Mouse (Mus musculus): ENCODE data around the gene Ppard. TPM values are rescaled to one million over a fixed set of nuclear protein-coding genes. Genes with fewer than 3 reads are reported as not detected.

Ppard gene
- polyA plus RNA-seq, 1 experiment from 2014 or later = 2.2 TPM

GRCm38 (mm10) chr17:28261795-28262194 lies 29.3 kb downstream of the Ppard start:
- Histone ChIP-seq H3K4me2 (replicated peaks) (no peak overlapping the region), H3K27me3 (replicated peaks) (no peaks in the 10 kb centered on the region), H3K9me3 (no peaks in the 10 kb centered on the region), H3K4me1 (peaks cover 7% of the 10 kb centered on the region; the same call in 1 of the 2 replicates), H3K27ac (no peak overlapping the region), H3K4me3 (no peak overlapping the region), H3K9ac (no peak overlapping the region), H3K36me3 (no peaks in the 10 kb centered on the region)
- ATAC-seq (ENCODE audit: low FRiP score, low read depth) = no peak
- 87% methylated on average over 11 of the region's 11 CpGs for WGBS

GRCm38 (mm10) chr17:28263181-28263894 lies 30.8 kb downstream of the Ppard start:
- ATAC-seq (ENCODE audit: low FRiP score, low read depth) = no peak
- Histone ChIP-seq H3K36me3 (no peaks in the 10 kb centered on the region), H3K9ac (no peak overlapping the region), H3K4me2 (replicated peaks) (no peak overlapping the region), H3K4me3 (no peak overlapping the region), H3K27ac (no peak overlapping the region), H3K9me3 (no peaks in the 10 kb centered on the region), H3K4me1 (no peaks in the 10 kb centered on the region), H3K27me3 (replicated peaks) (no peaks in the 10 kb centered on the region)
- 68% methylated on average over 13 of the region's 13 CpGs for WGBS

- no peak overlapping the region for H3K9ac ChIP-seq
- WGBS = 85% methylated on average over 5 of the region's 5 CpGs
- no peak overlapping the region for H3K4me2 ChIP-seq (replicated peaks)
- ATAC-seq (ENCODE audit: low FRiP score, low read depth) = no peak
- H3K9me3 ChIP-seq = no peaks in the 10 kb centered on the region
- no peak overlapping the region for H3K4me3 ChIP-seq
- H3K27me3 ChIP-seq (replicated peaks) = no peaks in the 10 kb centered on the region
- no peaks in the 10 kb centered on the region for H3K36me3 ChIP-seq
- no peak overlapping the region for H3K27ac ChIP-seq
- no peaks in the 10 kb centered on the region for H3K4me1 ChIP-seq
These were observed 34.8 kb downstream of the Ppard start for GRCm38 (mm10) chr17:28267251-28267650.

GRCm38 (mm10) chr17:28270165-28270564 lies 37.7 kb downstream of the Ppard start:
- no peaks in the 10 kb centered on the region for H3K9me3 ChIP-seq
- H3K27ac ChIP-seq = no peak overlapping the region
- no peak overlapping the region for H3K4me2 ChIP-seq (replicated peaks)
- no peaks in the 10 kb centered on the region for H3K27me3 ChIP-seq (replicated peaks)
- ATAC-seq (ENCODE audit: low FRiP score, low read depth) = no peak
- H3K4me1 ChIP-seq = no peaks in the 10 kb centered on the region
- H3K36me3 ChIP-seq = no peaks in the 10 kb centered on the region
- 80% methylated on average over 13 of the region's 13 CpGs for WGBS
- no peak overlapping the region for H3K4me3 ChIP-seq
- no peak overlapping the region for H3K9ac ChIP-seq

GRCm38 (mm10) chr17:28271537-28272266 lies 39.2 kb downstream of the Ppard start:
- H3K4me2 ChIP-seq (replicated peaks) = no peak overlapping the region
- H3K4me3 ChIP-seq = no peak overlapping the region
- no peaks in the 10 kb centered on the region for H3K27me3 ChIP-seq (replicated peaks)
- no peaks in the 10 kb centered on the region for H3K9me3 ChIP-seq
- ATAC-seq (ENCODE audit: low FRiP score, low read depth) = no peak
- no peak overlapping the region for H3K9ac ChIP-seq
- 88% methylated on average over 12 of the region's 12 CpGs for WGBS
- H3K27ac ChIP-seq = no peak overlapping the region
- no peaks in the 10 kb centered on the region for H3K36me3 ChIP-seq
- no peaks in the 10 kb centered on the region for H3K4me1 ChIP-seq

- H3K4me3 ChIP-seq = no peak overlapping the region
- H3K27me3 ChIP-seq (replicated peaks) = no peaks in the 10 kb centered on the region
- no peak overlapping the region for H3K9ac ChIP-seq
- no peaks in the 10 kb centered on the region for H3K9me3 ChIP-seq
- H3K4me1 ChIP-seq = no peaks in the 10 kb centered on the region
- no peak for ATAC-seq (ENCODE audit: low FRiP score, low read depth)
- H3K4me2 ChIP-seq (replicated peaks) = no peak overlapping the region
- H3K27ac ChIP-seq = no peak overlapping the region
- no peaks in the 10 kb centered on the region for H3K36me3 ChIP-seq
- WGBS = 86% methylated on average over 9 of the region's 9 CpGs
These were observed 39.8 kb downstream of the Ppard start for GRCm38 (mm10) chr17:28272281-28272680.

GRCm38 (mm10) chr17:28272837-28273236 lies 40.3 kb downstream of the Ppard start:
- ATAC-seq (ENCODE audit: low FRiP score, low read depth) = no peak

GRCm38 (mm10) chr17:28274739-28275138 lies 42.2 kb downstream of the Ppard start:
- no peaks in the 10 kb centered on the region for H3K36me3 ChIP-seq
- H3K27ac ChIP-seq = no peak overlapping the region
- H3K27me3 ChIP-seq (replicated peaks) = no peaks in the 10 kb centered on the region
- no peak overlapping the region for H3K4me2 ChIP-seq (replicated peaks)
- ATAC-seq (ENCODE audit: low FRiP score, low read depth) = no peak
- 83% methylated on average over 3 of the region's 3 CpGs for WGBS
- H3K9me3 ChIP-seq = no peaks in the 10 kb centered on the region
- no peak overlapping the region for H3K4me3 ChIP-seq
- no peak overlapping the region for H3K9ac ChIP-seq
- peaks cover 4% of the 10 kb centered on the region for H3K4me1 ChIP-seq

More at GRCm38 (mm10) chr17:28272837-28273236, 40.3 kb downstream of the Ppard start:
- H3K36me3 ChIP-seq = no peaks in the 10 kb centered on the region
- H3K4me3 ChIP-seq = no peak overlapping the region
- WGBS = 82% methylated on average over 6 of the region's 6 CpGs
- H3K27me3 ChIP-seq (replicated peaks) = no peaks in the 10 kb centered on the region
- H3K9me3 ChIP-seq = no peaks in the 10 kb centered on the region
- H3K9ac ChIP-seq = no peak overlapping the region
- H3K4me1 ChIP-seq = no peaks in the 10 kb centered on the region
- no peak overlapping the region for H3K27ac ChIP-seq
- no peak overlapping the region for H3K4me2 ChIP-seq (replicated peaks)

GRCm38 (mm10) chr17:28277226-28277625 lies 44.7 kb downstream of the Ppard start:
- Histone ChIP-seq H3K27me3 (replicated peaks) (no peaks in the 10 kb centered on the region), H3K9me3 (no peaks in the 10 kb centered on the region), H3K9ac (no peak overlapping the region), H3K4me1 (peaks cover 15% of the 10 kb centered on the region), H3K27ac (no peak overlapping the region), H3K36me3 (no peaks in the 10 kb centered on the region), H3K4me3 (no peak overlapping the region), H3K4me2 (replicated peaks) (no peak overlapping the region)
- no peak for ATAC-seq (ENCODE audit: low FRiP score, low read depth)
- WGBS = 85% methylated on average over 14 of the region's 14 CpGs

- no peaks in the 10 kb centered on the region for H3K36me3 ChIP-seq
- peaks cover 15% of the 10 kb centered on the region for H3K4me1 ChIP-seq
- no peaks in the 10 kb centered on the region for H3K27me3 ChIP-seq (replicated peaks)
- no peak overlapping the region for H3K4me2 ChIP-seq (replicated peaks)
- H3K4me3 ChIP-seq = no peak overlapping the region
- 79% methylated on average over 10 of the region's 10 CpGs for WGBS
- ATAC-seq (ENCODE audit: low FRiP score, low read depth) = no peak
- H3K27ac ChIP-seq = no peak overlapping the region
- H3K9me3 ChIP-seq = no peaks in the 10 kb centered on the region
- no peak overlapping the region for H3K9ac ChIP-seq
These were observed 45.2 kb downstream of the Ppard start for GRCm38 (mm10) chr17:28277721-28278120.

- Histone ChIP-seq H3K9me3 (no peaks in the 10 kb centered on the region), H3K4me2 (replicated peaks) (no peak overlapping the region), H3K4me1 (peaks cover 15% of the 10 kb centered on the region), H3K27ac (no peak overlapping the region), H3K27me3 (replicated peaks) (no peaks in the 10 kb centered on the region), H3K9ac (no peak overlapping the region), H3K36me3 (no peaks in the 10 kb centered on the region), H3K4me3 (no peak overlapping the region)
- WGBS = 91% methylated on average over 3 of the region's 3 CpGs
- ATAC-seq (ENCODE audit: low FRiP score, low read depth) = no peak
These were observed 45.7 kb downstream of the Ppard start for GRCm38 (mm10) chr17:28278156-28278555.

- H3K4me2 ChIP-seq (replicated peaks) = no peak overlapping the region
- no peaks in the 10 kb centered on the region for H3K36me3 ChIP-seq
- H3K9ac ChIP-seq = no peak overlapping the region
- no peaks in the 10 kb centered on the region for H3K9me3 ChIP-seq
- H3K4me3 ChIP-seq = no peak overlapping the region
- no peaks in the 10 kb centered on the region for H3K27me3 ChIP-seq (replicated peaks)
- no peak overlapping the region for H3K27ac ChIP-seq
- ATAC-seq (ENCODE audit: low FRiP score, low read depth) = no peak
- peaks cover 15% of the 10 kb centered on the region for H3K4me1 ChIP-seq
- WGBS = 41% methylated on average over 4 of the region's 4 CpGs
These were observed 46.7 kb downstream of the Ppard start for GRCm38 (mm10) chr17:28279236-28279635.
